In genomic region chr4:43454041-43454836, GRCm38 (mm10) we compare ENCODE assay signal across 8 mouse cellular contexts. TPM values are rescaled to one million over a fixed set of nuclear protein-coding genes. Genes with fewer than 3 reads are reported as not detected.
DNase-seq lines count a peak whose midpoint lies in the region; ATAC-seq lines count a peak whose summit lies in the region.

Gene Cd72 (minus strand): TSS chr4:43454628.

- ATAC-seq in forebrain, embryonic 13.5 days: no peak
- no peak for ATAC-seq in limb, embryonic 12.5 days (ENCODE audit: insufficient number of reproducible peaks, insufficient read depth, low FRiP score, low TSS enrichment, low read depth)

- peak within 1 kb of the TSS; percentile 46; the same call in 1 of the 2 replicates for H3K9ac ChIP-seq in forebrain, embryonic 13.5 days
- H3K9ac ChIP-seq in limb, embryonic 12.5 days (replicated peaks): peak within 1 kb of the TSS; percentile 45

- H3K36me3 ChIP-seq in forebrain, embryonic 13.5 days (ENCODE audit: poor library complexity, severe bottlenecking): no peaks in the 10 kb centered on the region
- H3K36me3 ChIP-seq in limb, embryonic 12.5 days: no peaks in the 10 kb centered on the region

- 36% methylated on average over 20 of the region's 20 CpGs for WGBS in forebrain, embryonic 13.5 days
- 28% methylated on average over 20 of the region's 20 CpGs for WGBS in limb, embryonic 12.5 days

- peak within 1 kb of the TSS; percentile 54 for H3K4me2 ChIP-seq in forebrain, embryonic 13.5 days
- peak within 1 kb of the TSS; percentile 55 for H3K4me2 ChIP-seq in limb, embryonic 12.5 days

- peaks cover 11% of the 10 kb centered on the region for H3K4me1 ChIP-seq in forebrain, embryonic 13.5 days
- peaks cover 23% of the 10 kb centered on the region; the same call in 1 of the 2 replicates for H3K4me1 ChIP-seq in limb, embryonic 12.5 days (replicated peaks)

- no peak within 1 kb of the TSS for H3K27ac ChIP-seq in forebrain, embryonic 13.5 days
- no peak within 1 kb of the TSS for H3K27ac ChIP-seq in limb, embryonic 12.5 days

- DNase-seq in spleen, adult 12 weeks (ENCODE audit: low spot score): peak; percentile 43
- no peak for DNase-seq in spleen, postnatal 14 days (ENCODE audit: low spot score in 2 of 2)
- peak; percentile 21 for DNase-seq in neural tube, embryonic 10.5 days (ENCODE audit: extremely low spot score, low spot score)
- DNase-seq in right cerebral cortex, postnatal 4 days: no peak
- DNase-seq in layer of hippocampus, adult 11-12 months (ENCODE audit: low spot score): no peak
- DNase-seq in ovary, postnatal 36 days (ENCODE audit: low spot score): no peak

- H3K4me3 ChIP-seq in forebrain, embryonic 13.5 days: peak within 1 kb of the TSS; percentile 16
- H3K4me3 ChIP-seq in limb, embryonic 12.5 days (replicated peaks): peak within 1 kb of the TSS; percentile 30

- peaks cover 26% of the 10 kb centered on the region for H3K27me3 ChIP-seq in forebrain, embryonic 13.5 days
- H3K27me3 ChIP-seq in limb, embryonic 12.5 days: peaks cover 43% of the 10 kb centered on the region

- H3K9me3 ChIP-seq in forebrain, embryonic 13.5 days (replicated peaks): no peaks in the 10 kb centered on the region
- no peaks in the 10 kb centered on the region for H3K9me3 ChIP-seq in limb, embryonic 12.5 days

RNA-seq across cellular contexts. Expression of gene Cd72, which starts in this region (rescaled TPM):
- polyA plus RNA-seq in forebrain, embryonic 13.5 days (2015; fragmentation: Nextera tagmentation; extraction: Ambion mirVana): 3.9 and 4.0 TPM in 2 replicates
- polyA plus RNA-seq in limb, embryonic 12.5 days (2016; fragmentation: Nextera tagmentation; extraction: Ambion mirVana): 2.7 and 3.5 TPM in 2 replicates

Comparison
In these comparisons a context has a peak if more than half of its experiments do, and no peak if none do; other contexts are left out.
1. DNase-seq: peak in spleen, adult 12 weeks (single experiment) and neural tube, embryonic 10.5 days (single experiment); none in spleen, postnatal 14 days (0 of 2), right cerebral cortex, postnatal 4 days (single experiment), layer of hippocampus, adult 11-12 months (single experiment) and ovary, postnatal 36 days (single experiment).